Mouse (Mus musculus): ENCODE measurements around the gene Uba6. TPM values are rescaled to one million over a fixed set of nuclear protein-coding genes. Genes with fewer than 3 reads are reported as not detected.
A peak's percentile ranks its signal among the peaks of the same experiment; 100 is the strongest.

Gene Uba6
- total and polyA plus RNA-seq, 3 experiments = 15.2 to 27.3 (median 15.6) TPM

GRCm38 (mm10) chr5:86066551-86066929 is 106.1 kb downstream of the Uba6 start:
- peak; percentile 85 for DNase-seq (ENCODE audit: extremely low read depth)

DNA sequence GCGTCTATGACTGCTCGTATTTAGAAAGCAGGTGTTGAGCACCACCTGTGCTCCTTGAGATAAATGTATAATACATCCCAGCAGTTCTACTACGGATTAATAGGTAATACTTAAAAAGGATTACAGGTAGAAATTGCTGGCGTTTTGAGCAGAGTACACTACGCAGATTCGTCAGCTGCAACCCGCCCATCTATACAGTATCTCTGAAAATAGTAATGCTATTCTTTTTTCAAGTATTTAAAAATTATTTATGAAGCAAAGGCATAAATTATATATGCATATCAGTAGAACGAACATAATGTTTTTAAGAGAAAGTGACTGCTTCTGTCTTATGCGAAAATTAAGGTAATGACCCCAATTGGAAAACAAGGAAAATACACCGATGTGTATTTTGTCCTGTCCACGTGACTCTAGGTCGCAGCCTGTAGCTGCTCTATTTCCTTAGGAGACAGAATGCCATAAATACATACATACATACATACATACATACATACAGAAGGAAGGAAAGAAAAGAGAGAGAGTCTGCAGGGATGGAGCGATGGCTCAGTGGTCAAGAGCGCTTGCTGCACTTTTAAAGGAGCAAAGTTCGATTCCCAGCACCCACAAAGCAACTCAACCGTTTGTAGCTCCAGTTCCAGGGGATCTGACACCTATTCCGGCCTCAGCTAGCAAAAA is 106.6 kb downstream of the Uba6 start:
- Histone ChIP-seq H3K27me3 (replicated peaks) (no peaks in the 10 kb centered on the region), H3K4me3 (replicated peaks in 1 of 3; ENCODE audit: low read depth in 2 of 3, low read length in 2 of 3, poor library complexity in 1 of 3) (peak overlapping the region; percentile 74 to 81 (median 76)), H3K4me2 (ENCODE audit: insufficient read depth, low read depth, poor library complexity, severe bottlenecking) (peak overlapping the region; percentile 98), H3K4me1 (ENCODE audit: control insufficient read depth in 1 of 2, insufficient read depth in 2 of 2) (peaks cover 4 to 20% of the 10 kb centered on the region in 2 experiments; a peak in 3 of 4 replicates), H3K9me3 (replicated peaks; ENCODE audit: low read length) (no peaks in the 10 kb centered on the region), H3K27ac (ENCODE audit: insufficient read depth, low read depth) (peak overlapping the region; percentile 30), H3K36me3 (replicated peaks in 1 of 2; ENCODE audit: control insufficient read depth in 1 of 2, insufficient read depth in 1 of 2, low read length in 1 of 2) (no peaks in the 10 kb centered on the region), H3K9ac (ENCODE audit: insufficient read depth, low read depth) (peak overlapping the region; percentile 84), H3K79me2 (replicated peaks; ENCODE audit: control insufficient read depth, extremely low read depth, insufficient read depth, poor library complexity, severe bottlenecking) (peaks cover 23% of the 10 kb centered on the region)
- DNase-seq (ENCODE audit: extremely low read depth) = peak; percentile 45
- TF ChIP-seq ZC3H11A (IDR thresholded peaks at IDR 0.05; ENCODE audit: low read depth, low read length) = peak; percentile 19; the same call in 1 of the 2 replicates
- TF ChIP-seq BHLHE40 (IDR thresholded peaks at IDR 0.05; ENCODE audit: low read depth, low read length) = peak; percentile 53
- TF ChIP-seq USF1 (IDR thresholded peaks at IDR 0.05; ENCODE audit: low read depth, low read length) = peak; percentile 74
- peak; percentile 66; the same call in 1 of the 2 replicates for TF ChIP-seq MAX (IDR thresholded peaks at IDR 0.05; ENCODE audit: low read length)
- TF ChIP-seq USF2 (conservative IDR thresholded peaks at IDR 0.05; ENCODE audit: low read depth, low read length) = peak; percentile 76
- no peak for TF ChIP-seq ELF1 (IDR thresholded peaks at IDR 0.05; ENCODE audit: low read depth, low read length)
- no peak for TF ChIP-seq RAD21 (IDR thresholded peaks at IDR 0.05; ENCODE audit: low read depth, low read length)
- TF ChIP-seq TBP (conservative IDR thresholded peaks at IDR 0.05; ENCODE audit: low read depth, low read length) = peak; percentile 92
- dilution Hi-C loops (cut with MboI; ENCODE audit: extremely low pct_ligation_motif_present, extremely low pct_unique_long_range_greater_than_20kb, low sequenced_read_pairs) (no loop called here), in situ Hi-C loops (cut with MboI; ENCODE audit: low pct_ligation_motif_present, low pct_unique_long_range_greater_than_20kb, low sequenced_read_pairs) (loop anchor here (5.0 kb wide), 1 partner anchor 111 kb away; no protein-coding TSS in a partner anchor)

More at GRCm38 (mm10) chr5:86066551-86066929, 106.1 kb downstream of the Uba6 start:
- dilution Hi-C loops (cut with MboI; ENCODE audit: extremely low pct_ligation_motif_present, extremely low pct_unique_long_range_greater_than_20kb, low sequenced_read_pairs) = no loop called here
- Histone ChIP-seq H3K27me3 (replicated peaks) (no peaks in the 10 kb centered on the region), H3K36me3 (replicated peaks in 1 of 2; ENCODE audit: control insufficient read depth in 1 of 2, insufficient read depth in 1 of 2, low read length in 1 of 2) (no peaks in the 10 kb centered on the region), H3K27ac (ENCODE audit: insufficient read depth, low read depth) (peak overlapping the region; percentile 30; the same call in 1 of the 2 replicates), H3K79me2 (replicated peaks; ENCODE audit: control insufficient read depth, extremely low read depth, insufficient read depth, poor library complexity, severe bottlenecking) (peaks cover 23% of the 10 kb centered on the region), H3K4me2 (ENCODE audit: insufficient read depth, low read depth, poor library complexity, severe bottlenecking) (peak overlapping the region; percentile 98), H3K9ac (ENCODE audit: insufficient read depth, low read depth) (peak overlapping the region; percentile 84), H3K9me3 (replicated peaks; ENCODE audit: low read length) (no peaks in the 10 kb centered on the region), H3K4me1 (ENCODE audit: control insufficient read depth in 1 of 2, insufficient read depth in 2 of 2) (peaks cover 4 to 20% of the 10 kb centered on the region in 2 experiments; a peak in 3 of 4 replicates), H3K4me3 (replicated peaks in 1 of 3; ENCODE audit: low read depth in 2 of 3, low read length in 2 of 3, poor library complexity in 1 of 3) (peak overlapping the region; percentile 74 to 81 (median 76))
- TF ChIP-seq RAD21 (IDR thresholded peaks at IDR 0.05; ENCODE audit: low read depth, low read length) (peak; percentile 74), EP300 (IDR thresholded peaks at IDR 0.05; ENCODE audit: low read length) (no peak), MYC (IDR thresholded peaks at IDR 0.05; ENCODE audit: low read depth, low read length) (0 out of 2 replicates have a peak, but pooled peaks have one; percentile 50), NELFE (IDR thresholded peaks at IDR 0.05; ENCODE audit: low read depth, low read length) (peak; percentile 35; the same call in 1 of the 2 replicates), CTCF (conservative IDR thresholded peaks at IDR 0.05 in 1 of 2, IDR thresholded peaks at IDR 0.05 in 1 of 2; ENCODE audit: low read depth in 2 of 2, low read length in 2 of 2) (peak; percentile 64 to 83), TCF12 (IDR thresholded peaks at IDR 0.05; ENCODE audit: low read depth, low read length) (0 out of 2 replicates have a peak, but pooled peaks have one; percentile 2), MAFK (IDR thresholded peaks at IDR 0.05; ENCODE audit: insufficient replicate concordance, low read length) (no peak), SMC3 (IDR thresholded peaks at IDR 0.05; ENCODE audit: low read depth, low read length) (peak; percentile 78)
- in situ Hi-C loops (cut with MboI; ENCODE audit: low pct_ligation_motif_present, low pct_unique_long_range_greater_than_20kb, low sequenced_read_pairs) = loop anchor here (5.0 kb wide), 1 partner anchor 111 kb away; no protein-coding TSS in a partner anchor

Data from CH12.LX (cell line).